ENCODE assay signal across 9 mouse cellular contexts in the genomic region with DNA sequence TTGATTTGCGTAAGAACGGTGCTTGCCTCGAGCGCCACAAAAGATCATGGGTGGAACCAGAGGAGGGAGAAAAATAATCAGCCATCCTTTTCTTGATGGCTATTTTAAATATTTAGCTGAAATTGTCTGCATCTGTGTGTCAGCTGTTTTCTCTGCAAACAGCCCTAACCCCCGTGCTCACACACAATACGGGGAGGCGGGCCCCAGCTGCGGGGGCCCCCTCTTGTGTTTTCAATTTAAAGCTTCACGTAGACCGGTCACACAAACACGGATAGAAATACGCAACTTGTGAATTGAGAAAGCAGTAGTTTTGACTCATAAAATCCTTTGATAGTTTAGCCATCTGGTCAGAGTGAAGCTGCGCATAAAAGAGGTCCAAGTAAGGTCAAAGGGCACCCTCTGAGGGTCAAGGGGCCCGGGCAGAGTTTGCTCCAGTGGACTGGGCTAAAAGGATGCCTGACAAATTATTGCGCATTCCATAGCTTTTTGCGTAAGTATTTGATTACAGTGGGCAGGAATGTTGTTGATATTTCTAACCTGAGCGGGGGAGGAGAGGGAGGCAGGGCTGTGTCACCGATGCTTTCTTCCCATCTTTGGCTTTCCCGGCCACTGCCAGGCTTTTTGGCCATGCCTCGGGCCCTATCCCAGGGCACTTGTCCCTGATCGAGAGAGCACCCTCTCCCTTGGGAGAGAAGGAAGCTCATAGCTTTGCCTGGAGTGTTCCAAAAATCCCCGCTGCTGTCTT.
DNase-seq lines count a peak whose midpoint lies in the region; ATAC-seq and TF ChIP-seq lines count a peak whose summit lies in the region.
"Had no signal": no experiment of that assay in that cellular context is flagged by ENCODE, and none has a peak within 500 bp of the region (broad histone marks: within the 10 kb centered on the region; RNA-seq: fewer than 3 reads in every experiment).

No protein-coding gene starts in this region.

- no peaks in the 10 kb centered on the region for H3K36me3 ChIP-seq in lung, embryonic 15.5 days
- H3K36me3 ChIP-seq in forebrain, embryonic 15.5 days, result no peaks in the 10 kb centered on the region
- no peaks in the 10 kb centered on the region for H3K36me3 ChIP-seq in liver, embryonic 13.5 days
- H3K36me3 ChIP-seq in stomach, embryonic 16.5 days (ENCODE audit: control insufficient read depth, insufficient read depth, low read length), result no peaks in the 10 kb centered on the region

- H3K27ac ChIP-seq in lung, embryonic 15.5 days, result no peak overlapping the region
- H3K27ac ChIP-seq in forebrain, embryonic 15.5 days (replicated peaks), result no peak overlapping the region
- H3K27ac ChIP-seq in liver, embryonic 13.5 days, result no peak overlapping the region
- no peak overlapping the region for H3K27ac ChIP-seq in stomach, embryonic 16.5 days (ENCODE audit: low read length)

- H3K4me2 ChIP-seq in lung, embryonic 15.5 days, result peak overlapping the region; percentile 40
- peak overlapping the region; percentile 16 for H3K4me2 ChIP-seq in forebrain, embryonic 15.5 days (replicated peaks)
- H3K4me2 ChIP-seq in liver, embryonic 13.5 days, result peak overlapping the region; percentile 17; the same call in 1 of the 2 replicates
- peak overlapping the region; percentile 41 for H3K4me2 ChIP-seq in stomach, embryonic 16.5 days (ENCODE audit: low read depth, low read length)

- no peak overlapping the region for H3K9ac ChIP-seq in lung, embryonic 15.5 days
- no peak overlapping the region for H3K9ac ChIP-seq in forebrain, embryonic 15.5 days (replicated peaks)
- H3K9ac ChIP-seq in liver, embryonic 13.5 days, result no peak overlapping the region
- H3K9ac ChIP-seq in stomach, embryonic 16.5 days (ENCODE audit: low read length), result no peak overlapping the region

- no peak for TF ChIP-seq CTCF in lung, adult 2 months (IDR thresholded peaks at IDR 0.05; ENCODE audit: insufficient read depth, low read length)

- 24% methylated on average over 22 of the region's 22 CpGs for WGBS in lung, embryonic 15.5 days
- 33% methylated on average over 22 of the region's 22 CpGs for WGBS in lung, adult 2 months
- 22% methylated on average over 22 of the region's 22 CpGs for WGBS in forebrain, embryonic 15.5 days
- WGBS in liver, embryonic 13.5 days (ENCODE audit: insufficient replicate concordance), result 57% methylated on average over 22 of the region's 22 CpGs
- 19% methylated on average over 22 of the region's 22 CpGs for WGBS in stomach, embryonic 16.5 days

- DNase-seq in lung, adult 2 months, result no peak
- DNase-seq in liver, embryonic 13.5 days, result no peak
- DNase-seq in urinary bladder, postnatal 36 days (ENCODE audit: low spot score in 2 of 2), result no peak
- no peak for DNase-seq in frontal cortex, postnatal 25 days (ENCODE audit: low spot score in 2 of 2)
- DNase-seq: cerebellum, adult 11-12 months had no signal

- TF ChIP-seq POLR2A in lung, adult 2 months (IDR thresholded peaks at IDR 0.05; ENCODE audit: borderline replicate concordance, extremely low read depth, low read depth, low read length), result no peak

- H3K4me3 ChIP-seq in lung, embryonic 15.5 days, result no peak overlapping the region
- no peak overlapping the region for H3K4me3 ChIP-seq in lung, adult 2 months (replicated peaks; ENCODE audit: extremely low read depth, low read depth, low read length)
- H3K4me3 ChIP-seq in forebrain, embryonic 15.5 days, result no peak overlapping the region
- H3K4me3 ChIP-seq in liver, embryonic 13.5 days (replicated peaks), result no peak overlapping the region
- peak overlapping the region; percentile 14; the same call in 1 of the 2 replicates for H3K4me3 ChIP-seq in stomach, embryonic 16.5 days (replicated peaks; ENCODE audit: low read length)

- H3K27me3 ChIP-seq in lung, embryonic 15.5 days, result no peaks in the 10 kb centered on the region
- H3K27me3 ChIP-seq in forebrain, embryonic 15.5 days, result no peaks in the 10 kb centered on the region
- no peaks in the 10 kb centered on the region for H3K27me3 ChIP-seq in liver, embryonic 13.5 days
- H3K27me3 ChIP-seq in stomach, embryonic 16.5 days (ENCODE audit: control insufficient read depth, insufficient read depth, low read length), result no peaks in the 10 kb centered on the region

- peaks cover 17% of the 10 kb centered on the region for H3K4me1 ChIP-seq in lung, embryonic 15.5 days
- H3K4me1 ChIP-seq in lung, adult 2 months (ENCODE audit: control insufficient read depth, insufficient read depth, low read length), result no peaks in the 10 kb centered on the region
- H3K4me1 ChIP-seq in forebrain, embryonic 15.5 days, result peaks cover 9% of the 10 kb centered on the region
- 0 out of 2 replicates have a peak, but pooled peaks cover 5% of the 10 kb centered on the region for H3K4me1 ChIP-seq in liver, embryonic 13.5 days (replicated peaks)
- peaks cover 3% of the 10 kb centered on the region; the same call in 1 of the 2 replicates for H3K4me1 ChIP-seq in stomach, embryonic 16.5 days (ENCODE audit: control insufficient read depth, insufficient read depth, low read length)

- ATAC-seq in lung, embryonic 15.5 days (ENCODE audit: borderline replicate concordance, extremely low read depth, low FRiP score, low TSS enrichment), result no peak
- no peak for ATAC-seq in forebrain, embryonic 15.5 days (replicated peaks)
- ATAC-seq in liver, embryonic 13.5 days (ENCODE audit: low read depth), result no peak
- ATAC-seq in stomach, embryonic 16.5 days (ENCODE audit: insufficient read depth, low FRiP score), result no peak
- no peak for ATAC-seq in erythroblast, adult 5-6 weeks (replicated peaks; ENCODE audit: low FRiP score, poor library complexity, severe bottlenecking)

- no peaks in the 10 kb centered on the region for H3K9me3 ChIP-seq in lung, embryonic 15.5 days
- no peaks in the 10 kb centered on the region for H3K9me3 ChIP-seq in forebrain, embryonic 15.5 days
- H3K9me3 ChIP-seq in liver, embryonic 13.5 days (replicated peaks), result no peaks in the 10 kb centered on the region
- no peaks in the 10 kb centered on the region for H3K9me3 ChIP-seq in stomach, embryonic 16.5 days (replicated peaks; ENCODE audit: control insufficient read depth, low read length)
